Mouse (Mus musculus) stomach, embryonic 16.5 days (tissue): ENCODE measurements around the gene Hoxd9. TPM values are rescaled to one million over a fixed set of nuclear protein-coding genes. Genes with fewer than 3 reads are reported as not detected.

ENCODE experiments used
- ATAC-seq: fragments of 200-750 bp; cut with Nextera tagmentation; 2 replicates; pipeline ENCODE4 v1.8.0; 2017; ENCODE audit warnings: moderate number of reproducible peaks, moderate TSS enrichment; ENCODE audit not compliant: insufficient read depth, low FRiP score
- H3K27ac ChIP-seq: fragments of 300-500 bp; sonication (generic); 2 replicates; pipeline ENCODE4 v1.5.1; 2014; ENCODE audit warnings: low read length
- H3K27me3 ChIP-seq: fragments of 300-500 bp; sonication (generic); 2 replicates; pipeline ENCODE4 v1.6.1; 2014; ENCODE audit warnings: low read length, control low read depth, mixed read lengths; ENCODE audit not compliant: control insufficient read depth, insufficient read depth
- H3K36me3 ChIP-seq: fragments of 300-500 bp; sonication (generic); 2 replicates; pipeline ENCODE4 v1.6.1; 2014; ENCODE audit warnings: low read length; ENCODE audit not compliant: control insufficient read depth, insufficient read depth
- H3K4me1 ChIP-seq: fragments of 300-500 bp; sonication (generic); 2 replicates; pipeline ENCODE4 v1.6.1; 2014; ENCODE audit warnings: low read length, control low read depth, mixed read lengths; ENCODE audit not compliant: control insufficient read depth, insufficient read depth
- H3K4me2 ChIP-seq: fragments of 300-500 bp; sonication (generic); 2 replicates; pipeline ENCODE4 v1.6.1; 2014; ENCODE audit warnings: low read depth, low read length, mixed read lengths
- H3K4me3 ChIP-seq: fragments of 300-500 bp; sonication (generic); replicated peaks from 2 replicates; pipeline ENCODE4 v1.5.1; 2014; ENCODE audit warnings: mild to moderate bottlenecking, low read length
- H3K9ac ChIP-seq: fragments of 300-500 bp; sonication (generic); 2 replicates; pipeline ENCODE4 v1.6.1; 2014; ENCODE audit warnings: low read length
- H3K9me3 ChIP-seq: fragments of 300-500 bp; sonication (generic); replicated peaks from 2 replicates; pipeline ENCODE4 v1.6.1; 2016; ENCODE audit warnings: low read length, control low read depth; ENCODE audit not compliant: control insufficient read depth
- WGBS: fragments of 180-500 bp; shearing (Covaris S2); extraction: QIAGEN DNeasy Blood & Tissue Kit; methylation state at CpG from one replicate; pipeline ENCODE4 v1.1.7; 2014; 5-methylcytosine and 5-hydroxymethylcytosine counted together
- polyA plus RNA-seq: library from polyadenylated mRNA; unstranded; fragments of >200 nt; fragmentation: Nextera tagmentation; extraction: Ambion mirVana; gene quantifications from 2 replicates; pipeline ENCODE4 v1.2.1, GENCODE M21; 2015

Gene Hoxd9
- polyA plus RNA-seq, 1 experiment from 2014 or later, result 0.53 TPM

GRCm38 (mm10) chr2:74701949-74702819 is 4.7 kb downstream of the Hoxd9 start:
- H3K4me2 ChIP-seq, result no peak overlapping the region
- no peaks in the 10 kb centered on the region for H3K36me3 ChIP-seq
- no peak overlapping the region for H3K27ac ChIP-seq
- 13% methylated on average over 17 of the region's 17 CpGs for WGBS
- no peak overlapping the region for H3K9ac ChIP-seq
- H3K4me1 ChIP-seq, result peaks cover 9% of the 10 kb centered on the region
- no peak for ATAC-seq
- no peaks in the 10 kb centered on the region for H3K9me3 ChIP-seq
- no peak overlapping the region for H3K4me3 ChIP-seq
- H3K27me3 ChIP-seq, result peaks cover 90% of the 10 kb centered on the region

GRCm38 (mm10) chr2:74702820-74703219 is 5.3 kb downstream of the Hoxd9 start:
- WGBS, result 30% methylated on average over 6 of the region's 6 CpGs
- Histone ChIP-seq H3K4me1 (peaks cover 7% of the 10 kb centered on the region), H3K4me3 (no peak overlapping the region), H3K27me3 (peaks cover 90% of the 10 kb centered on the region), H3K9ac (no peak overlapping the region), H3K9me3 (no peaks in the 10 kb centered on the region), H3K36me3 (no peaks in the 10 kb centered on the region), H3K4me2 (no peak overlapping the region), H3K27ac (no peak overlapping the region)
- ATAC-seq, result no peak

GRCm38 (mm10) chr2:74703317-74703716 is 5.8 kb downstream of the Hoxd9 start:
- WGBS, result 13% methylated on average over 10 of the region's 10 CpGs
- H3K27ac ChIP-seq, result no peak overlapping the region
- peaks cover 90% of the 10 kb centered on the region for H3K27me3 ChIP-seq
- no peak for ATAC-seq
- no peak overlapping the region for H3K4me2 ChIP-seq
- H3K36me3 ChIP-seq, result no peaks in the 10 kb centered on the region
- H3K9ac ChIP-seq, result no peak overlapping the region
- H3K9me3 ChIP-seq, result no peaks in the 10 kb centered on the region
- H3K4me1 ChIP-seq, result 0 out of 2 replicates have a peak, but pooled peaks cover 3% of the 10 kb centered on the region
- no peak overlapping the region for H3K4me3 ChIP-seq

- peaks cover 90% of the 10 kb centered on the region for H3K27me3 ChIP-seq
Observed at GRCm38 (mm10) chr2:74703720-74704392, 6.3 kb downstream of the Hoxd9 start.

GRCm38 (mm10) chr2:74704393-74704998 is 7.0 kb downstream of the Hoxd9 start, which contains the start of gene Hoxd8:
TSS of gene Hoxd8 (plus strand) at chr2:74704615.
- 0 out of 2 replicates have a peak, but pooled peaks cover 3% of the 10 kb centered on the region for H3K4me1 ChIP-seq
- 1% methylated on average over 41 of the region's 52 CpGs for WGBS
- peak within 1 kb of the TSS; percentile 74 for H3K4me2 ChIP-seq
- H3K36me3 ChIP-seq, result no peaks in the 10 kb centered on the region
- no peaks in the 10 kb centered on the region for H3K9me3 ChIP-seq
- peak within 1 kb of the TSS; percentile 69 for H3K9ac ChIP-seq
- no peak for ATAC-seq
- no peak within 1 kb of the TSS for H3K27ac ChIP-seq
- H3K4me3 ChIP-seq, result peak within 1 kb of the TSS; percentile 50
- H3K27me3 ChIP-seq, result peaks cover 89% of the 10 kb centered on the region

More at GRCm38 (mm10) chr2:74703720-74704392, 6.3 kb downstream of the Hoxd9 start:
- Histone ChIP-seq H3K9ac (no peak overlapping the region), H3K4me2 (no peak overlapping the region), H3K4me3 (no peak overlapping the region), H3K9me3 (no peaks in the 10 kb centered on the region), H3K27ac (no peak overlapping the region), H3K36me3 (no peaks in the 10 kb centered on the region), H3K4me1 (0 out of 2 replicates have a peak, but pooled peaks cover 3% of the 10 kb centered on the region)
- no peak for ATAC-seq
- 7% methylated on average over 26 of the region's 26 CpGs for WGBS

- Histone ChIP-seq H3K4me1 (0 out of 2 replicates have a peak, but pooled peaks cover 3% of the 10 kb centered on the region), H3K4me3 (peak overlapping the region; percentile 50), H3K27ac (no peak overlapping the region), H3K9me3 (no peaks in the 10 kb centered on the region), H3K27me3 (peaks cover 89% of the 10 kb centered on the region), H3K4me2 (peak overlapping the region; percentile 74), H3K9ac (peak overlapping the region; percentile 69), H3K36me3 (no peaks in the 10 kb centered on the region)
- 0% methylated on average over 41 of the region's 66 CpGs for WGBS
- peak; percentile 8; the same call in 1 of the 2 replicates for ATAC-seq
Observed at GRCm38 (mm10) chr2:74704999-74705466, 7.5 kb downstream of the Hoxd9 start.

- Histone ChIP-seq H3K9ac (peak overlapping the region; percentile 69), H3K27ac (no peak overlapping the region), H3K4me1 (0 out of 2 replicates have a peak, but pooled peaks cover 3% of the 10 kb centered on the region), H3K4me2 (peak overlapping the region; percentile 74), H3K4me3 (peak overlapping the region; percentile 50), H3K9me3 (no peaks in the 10 kb centered on the region), H3K36me3 (no peaks in the 10 kb centered on the region), H3K27me3 (peaks cover 89% of the 10 kb centered on the region)
- under 1% methylated on average over 79 of the region's 85 CpGs for WGBS
- ATAC-seq, result peak; percentile 54; the same call in 1 of the 2 replicates
Observed at GRCm38 (mm10) chr2:74705467-74706089, 8.1 kb downstream of the Hoxd9 start.

- H3K4me1 ChIP-seq, result 0 out of 2 replicates have a peak, but pooled peaks cover 3% of the 10 kb centered on the region
- H3K4me3 ChIP-seq, result peak overlapping the region; percentile 50
- no peaks in the 10 kb centered on the region for H3K9me3 ChIP-seq
- 0 out of 2 replicates have a peak overlapping the region, but pooled peaks have one; percentile 1 for H3K4me2 ChIP-seq
- H3K9ac ChIP-seq, result no peak overlapping the region
- H3K27me3 ChIP-seq, result peaks cover 87% of the 10 kb centered on the region
- 6% methylated on average over 13 of the region's 13 CpGs for WGBS
- ATAC-seq, result no peak
- H3K27ac ChIP-seq, result no peak overlapping the region
- H3K36me3 ChIP-seq, result no peaks in the 10 kb centered on the region
Observed at GRCm38 (mm10) chr2:74706393-74706960, 8.9 kb downstream of the Hoxd9 start.
